Comparison of ENCODE assay signal across 9 mouse cellular contexts in genomic region chr11:55423756-55424155, GRCm38 (mm10). TPM values are rescaled to one million over a fixed set of nuclear protein-coding genes. Genes with fewer than 3 reads are reported as not detected.
A peak's percentile ranks its signal among the peaks of the same experiment; 100 is the strongest.
DNase-seq lines count a peak whose midpoint lies in the region; ATAC-seq and TF ChIP-seq lines count a peak whose summit lies in the region.
"Had no signal": no experiment of that assay in that cellular context is flagged by ENCODE, and none has a peak within 500 bp of the region (broad histone marks: within the 10 kb centered on the region; RNA-seq: fewer than 3 reads in every experiment).

No protein-coding gene starts in this region.

- H3K9ac ChIP-seq in heart, embryonic 14.5 days (ENCODE audit: low read length) = no peak overlapping the region
- H3K9ac ChIP-seq in midbrain, embryonic 14.5 days (replicated peaks; ENCODE audit: low read length) = no peak overlapping the region

- WGBS in heart, embryonic 14.5 days = 15% methylated on average over 4 of the region's 4 CpGs
- WGBS in midbrain, embryonic 14.5 days = 11% methylated on average over 4 of the region's 4 CpGs

- peak overlapping the region; percentile 67 to 73 for H3K27ac ChIP-seq in heart, embryonic 14.5 days (replicated peaks in 1 of 2; ENCODE audit: control insufficient read depth in 1 of 2, insufficient read depth in 1 of 2, low read depth in 2 of 2, low read length in 2 of 2)
- H3K27ac ChIP-seq in cortical plate, adult 2 months (ENCODE audit: insufficient read depth, low read length) = 0 out of 2 replicates have a peak overlapping the region, but pooled peaks have one; percentile 32
- H3K27ac ChIP-seq in midbrain, embryonic 14.5 days (replicated peaks; ENCODE audit: low read depth, low read length) = peak overlapping the region; percentile 71

- no peak for TF ChIP-seq CTCF in cortical plate, adult 2 months (IDR thresholded peaks at IDR 0.05; ENCODE audit: extremely low read depth, insufficient read depth, low read length)

- no peak for TF ChIP-seq POLR2A in cortical plate, adult 2 months (IDR thresholded peaks at IDR 0.05; ENCODE audit: extremely low read depth, insufficient read depth, low read length)

- H3K4me1 ChIP-seq in heart, embryonic 14.5 days (ENCODE audit: control insufficient read depth in 2 of 2, insufficient read depth in 2 of 2, low read length in 2 of 2) = peaks cover 39 to 50% of the 10 kb centered on the region in 2 experiments
- peaks cover 5% of the 10 kb centered on the region for H3K4me1 ChIP-seq in cortical plate, adult 2 months (ENCODE audit: control insufficient read depth, insufficient read depth, low read length)
- H3K4me1 ChIP-seq in midbrain, embryonic 14.5 days (ENCODE audit: control insufficient read depth, insufficient read depth, low read length) = peaks cover 29% of the 10 kb centered on the region

- H3K9me3 ChIP-seq in heart, embryonic 14.5 days (ENCODE audit: control insufficient read depth, low read length) = no peaks in the 10 kb centered on the region
- H3K9me3 ChIP-seq in midbrain, embryonic 14.5 days (ENCODE audit: control insufficient read depth, low read length) = no peaks in the 10 kb centered on the region
- H3K9me3 ChIP-seq: G1E had no signal

- DNase-seq in heart, adult 8-10 months (ENCODE audit: low spot score) = no peak
- DNase-seq in Muller cell, postnatal 12 days (ENCODE audit: inconsistent ontology term) = peak; percentile 90
- peak; percentile 60 for DNase-seq in heart, postnatal 4 days
- DNase-seq in midbrain, embryonic 14.5 days = peak; percentile 84

- no peaks in the 10 kb centered on the region for H3K36me3 ChIP-seq in heart, embryonic 14.5 days (ENCODE audit: control insufficient read depth, insufficient read depth, low read length)
- no peaks in the 10 kb centered on the region for H3K36me3 ChIP-seq in midbrain, embryonic 14.5 days (ENCODE audit: control insufficient read depth, insufficient read depth, low read length)
- H3K36me3 ChIP-seq: G1E had no signal

- H3K27me3 ChIP-seq in heart, embryonic 14.5 days (ENCODE audit: control insufficient read depth, insufficient read depth, low read length) = no peaks in the 10 kb centered on the region
- H3K27me3 ChIP-seq in midbrain, embryonic 14.5 days (ENCODE audit: control insufficient read depth, insufficient read depth, low read length) = 0 out of 2 replicates have a peak, but pooled peaks cover 4% of the 10 kb centered on the region

- no peak overlapping the region for H3K4me2 ChIP-seq in heart, embryonic 14.5 days (ENCODE audit: low read length)
- H3K4me2 ChIP-seq in midbrain, embryonic 14.5 days (ENCODE audit: low read length) = no peak overlapping the region

- H3K4me3 ChIP-seq in heart, embryonic 14.5 days (ENCODE audit: control insufficient read depth in 1 of 2, insufficient read depth in 1 of 2, low read depth in 1 of 2, low read length in 2 of 2) = no peak overlapping the region
- H3K4me3 ChIP-seq in cortical plate, adult 2 months (ENCODE audit: insufficient read depth, low read length) = no peak overlapping the region
- no peak overlapping the region for H3K4me3 ChIP-seq in midbrain, embryonic 14.5 days (replicated peaks; ENCODE audit: low read depth, low read length)

- ATAC-seq in heart, embryonic 14.5 days (ENCODE audit: insufficient number of reproducible peaks, insufficient read depth, low FRiP score, low read depth) = no peak
- peak; percentile 69; the same call in 1 of the 2 replicates for ATAC-seq in midbrain, embryonic 14.5 days (ENCODE audit: low FRiP score, low TSS enrichment)
- ATAC-seq in activated CD4-positive, CD25-positive, alpha-beta regulatory T cell, adult 4 months = no peak
- no peak for ATAC-seq in monocyte, adult 5-6 weeks (replicated peaks; ENCODE audit: insufficient number of reproducible peaks, low FRiP score, low TSS enrichment, poor library complexity, severe bottlenecking)

RNA-seq across cellular contexts. Expression of gene Sparc, which starts 0.8 kb away (rescaled TPM):
- polyA plus RNA-seq in heart, embryonic 14.5 days (2014; fragmentation: Nextera tagmentation; extraction: Ambion mirVana) = 1,748 and 1,849 TPM in 2 replicates
- 100 to 1,000 TPM; 202 to 357 (median 299) TPM for total RNA-seq in heart, adult 8-10 months (2022)
- polyA plus RNA-seq in cortical plate, adult 2 months (2012; rRNA removed) = 351 and 357 TPM in 2 replicates
- 1,000 to 10,000 TPM; 1,405 to 1,430 TPM for total RNA-seq in heart, postnatal 4 days (2021)
- polyA plus RNA-seq in midbrain, embryonic 14.5 days (2014; fragmentation: Nextera tagmentation; extraction: Ambion mirVana) = 240 and 427 TPM in 2 replicates
- polyA plus RNA-seq in activated CD4-positive, CD25-positive, alpha-beta regulatory T cell, adult 4 months (2017; shearing (Covaris generic)) = not detected
- total RNA-seq in monocyte, adult 5-6 weeks (2017) = not detected in 3 replicates
- polyA plus RNA-seq: G1E had no signal

RNA-seq across cellular contexts. Expression of gene Atox1, which starts 37.3 kb away (rescaled TPM):
- polyA plus RNA-seq in heart, embryonic 14.5 days (2014; fragmentation: Nextera tagmentation; extraction: Ambion mirVana) = 311 and 354 TPM in 2 replicates
- 100 to 1,000 TPM in 3 of 4 experiments, 10 to 100 TPM in 1; 94.6 to 115 (median 104) TPM for total RNA-seq in heart, adult 8-10 months (2022)
- polyA plus RNA-seq in cortical plate, adult 2 months (2012; rRNA removed) = 194 and 219 TPM in 2 replicates
- total RNA-seq in heart, postnatal 4 days (2021) = 100 to 1,000 TPM; 146 to 150 TPM
- polyA plus RNA-seq in midbrain, embryonic 14.5 days (2014; fragmentation: Nextera tagmentation; extraction: Ambion mirVana) = 244 and 294 TPM in 2 replicates
- 100 to 1,000 TPM; 224 to 229 TPM for polyA plus RNA-seq in activated CD4-positive, CD25-positive, alpha-beta regulatory T cell, adult 4 months (2017; shearing (Covaris generic))
- total RNA-seq in monocyte, adult 5-6 weeks (2017) = 91.4 to 104 TPM (median 99.3 TPM) in 3 replicates

RNA-seq across cellular contexts. Expression of gene G3bp1, which starts 45.7 kb away (rescaled TPM):
- 103 and 104 TPM in 2 replicates for polyA plus RNA-seq in heart, embryonic 14.5 days (2014; fragmentation: Nextera tagmentation; extraction: Ambion mirVana)
- 10 to 100 TPM; 39.4 to 45.2 (median 42.4) TPM for total RNA-seq in heart, adult 8-10 months (2022)
- 23.5 and 23.7 TPM in 2 replicates for polyA plus RNA-seq in cortical plate, adult 2 months (2012; rRNA removed)
- total RNA-seq in heart, postnatal 4 days (2021) = 10 to 100 TPM; 62.6 to 62.9 TPM
- 83.6 and 125 TPM in 2 replicates for polyA plus RNA-seq in midbrain, embryonic 14.5 days (2014; fragmentation: Nextera tagmentation; extraction: Ambion mirVana)
- polyA plus RNA-seq in activated CD4-positive, CD25-positive, alpha-beta regulatory T cell, adult 4 months (2017; shearing (Covaris generic)) = 10 to 100 TPM; 62.4 to 65.3 TPM
- total RNA-seq in monocyte, adult 5-6 weeks (2017) = 54.8 to 59.5 TPM (median 56.4 TPM) in 3 replicates

Comparison
In these comparisons a context has a peak if more than half of its experiments do, and no peak if none do; other contexts are left out.
1. RNA of gene Sparc, which starts 0.8 kb away (polyA plus RNA-seq): 1,748 to 1,849 TPM in heart, embryonic 14.5 days, 240 to 427 TPM in midbrain, embryonic 14.5 days and 351 to 357 TPM in cortical plate, adult 2 months; not detected in activated CD4-positive, CD25-positive, alpha-beta regulatory T cell, adult 4 months; every median in the first group is over 100 times any median in the second.
2. Peak in every context shown above with its lines, with median percentiles within 50 percentile points of each other: H3K27ac ChIP-seq.